Mouse (Mus musculus): ENCODE measurements around the gene Rasgrp4. TPM values are rescaled to one million over a fixed set of nuclear protein-coding genes. Genes with fewer than 3 reads are reported as not detected.
"Not testable (repeated sequence)": the region's sequence is repeated elsewhere in the genome, so short reads cannot be mapped to it uniquely, and the experiment has no call there.

Gene Rasgrp4
- total RNA-seq, 2 experiments from 2014 or later: 1.0 to 2.0 TPM

GRCm38 (mm10) chr7:29171562-29172097 lies 37.0 kb downstream of the Rasgrp4 start:
- intact Hi-C loops (cut with DNase I): loop anchor here (5.0 to 10.0 kb wide), 2 partner anchors 187 to 409 kb away; partner anchors contain the start of genes Eif3k and Map4k1
- DNase-seq: peak in 1 of 2 experiments; percentile 13

- intact Hi-C loops (cut with DNase I): loop anchor here (5.0 to 10.0 kb wide), 2 partner anchors 188 to 410 kb away; partner anchors contain the start of genes Eif3k and Map4k1
- peak in 1 of 2 experiments; percentile 10 for DNase-seq
Observed at GRCm38 (mm10) chr7:29172390-29173016, 37.9 kb downstream of the Rasgrp4 start.

- no peak for DNase-seq
- intact Hi-C loops (cut with DNase I): loop anchor here (2.0 to 10.0 kb wide), 3 partner anchors 119 to 344 kb away; partner anchors contain the start of genes Eif3k and Map4k1
Observed at GRCm38 (mm10) chr7:29178106-29178505, 43.5 kb downstream of the Rasgrp4 start.

GRCm38 (mm10) chr7:29179323-29179722 lies 44.7 kb downstream of the Rasgrp4 start:
- intact Hi-C loops (cut with DNase I): loop anchor here (2.0 to 10.0 kb wide), 3 partner anchors 117 to 343 kb away; partner anchors contain the start of genes Eif3k and Map4k1
- DNase-seq: no peak

GRCm38 (mm10) chr7:29180077-29180853 lies 45.6 kb downstream of the Rasgrp4 start, which contains the start of gene Psmd8:
TSS of gene Psmd8 (minus strand) at chr7:29180701.
- intact Hi-C loops (cut with DNase I): loop anchor here (2.0 kb wide), 1 partner anchor 59 kb away; the partner anchor contains the start of gene Yif1b
- DNase-seq: peak; percentile 97

- intact Hi-C loops (cut with DNase I): loop anchor here (2.0 kb wide), 1 partner anchor 58 kb away; the partner anchor contains the start of gene Yif1b
- no peak for DNase-seq
Observed at GRCm38 (mm10) chr7:29180854-29181236, 46.2 kb downstream of the Rasgrp4 start.

GRCm38 (mm10) chr7:29181323-29181722 lies 46.7 kb downstream of the Rasgrp4 start:
- intact Hi-C loops (cut with DNase I): loop anchor here (2.0 kb wide), 1 partner anchor 57 kb away; the partner anchor contains the start of gene Yif1b

GRCm38 (mm10) chr7:29194230-29194629 lies 59.6 kb downstream of the Rasgrp4 start:
- DNase-seq; intact Hi-C loops (cut with DNase I): not testable (repeated sequence)

More at GRCm38 (mm10) chr7:29181323-29181722, 46.7 kb downstream of the Rasgrp4 start:
- DNase-seq: not testable (repeated sequence)

- intact Hi-C loops (cut with DNase I): no loop called here
- DNase-seq: no peak
Observed at GRCm38 (mm10) chr7:29202577-29202976, 67.9 kb downstream of the Rasgrp4 start.

Other genes with a start within 250 kb of the Rasgrp4 start
- 100 to 1,000 TPM; 110 to 127 TPM for gene Actn4, start 172.5 kb upstream of the Rasgrp4 start, total RNA-seq (2021)
- gene Eif3k, start 153.0 kb upstream of the Rasgrp4 start, total RNA-seq (2021): 100 to 1,000 TPM; 157 to 159 TPM
- 1 to 10 TPM in 1 of 2 experiments, under 1 TPM in 1; 0.96 to 2.4 TPM for gene Map4k1, start 152.8 kb upstream of the Rasgrp4 start, total RNA-seq (2021)
- gene Ryr1, start 9.7 kb upstream of the Rasgrp4 start, total RNA-seq (2021): under 1 TPM; 0.05 TPM
- 10 to 100 TPM; 11.9 to 13.7 TPM for gene Fam98c, start 21.4 kb downstream of the Rasgrp4 start, total RNA-seq (2021)
- gene Ggn, start 35.4 kb downstream of the Rasgrp4 start, total RNA-seq (2021): 1 to 10 TPM; 1.0 to 1.3 TPM
- gene Spred3, start 35.6 kb downstream of the Rasgrp4 start, total RNA-seq (2021): 1 to 10 TPM in 1 of 2 experiments, under 1 TPM in 1; 0.95 to 1.5 TPM
- 100 to 1,000 TPM; 142 to 149 TPM for gene Psmd8, start 45.9 kb downstream of the Rasgrp4 start, total RNA-seq (2021)
- gene Catsperg1, start 79.2 kb downstream of the Rasgrp4 start, total RNA-seq (2021): under 1 TPM; 0.32 to 0.60 TPM
- gene Kcnk6, start 97.7 kb downstream of the Rasgrp4 start, total RNA-seq (2021): 1 to 10 TPM; 3.8 to 4.4 TPM
- 10 to 100 TPM; 62.0 to 68.3 TPM for gene Yif1b, start 103.5 kb downstream of the Rasgrp4 start, total RNA-seq (2021)
- gene 2200002D01Rik, start 113.6 kb downstream of the Rasgrp4 start, total RNA-seq (2021): 1 to 10 TPM; 2.0 to 2.2 TPM
- 10 to 100 TPM; 39.2 to 42.9 TPM for gene Spint2, start 147.1 kb downstream of the Rasgrp4 start, total RNA-seq (2021)
- gene Ppp1r14a, start 154.5 kb downstream of the Rasgrp4 start, total RNA-seq (2021): 10 to 100 TPM; 13.2 to 15.4 TPM
- gene Dpf1, start 169.1 kb downstream of the Rasgrp4 start, total RNA-seq (2021): 1 to 10 TPM in 1 of 2 experiments, under 1 TPM in 1; 0.19 to 1.2 TPM